Mouse (Mus musculus) CH12.LX (cell line): ENCODE measurements around the gene Slpi.

ENCODE experiments used
- CTCF ChIP-seq, 2 experiments: IDR thresholded peaks in 1 of 2; conservative IDR thresholded peaks in 1 of 2; 2 replicates each; pipeline ENCODE4 v1.5.1; 2011 to 2012; ENCODE audit warnings: low read depth in 2 of 2, low read length in 2 of 2, improper control_type of control experiment in 1 of 2, inconsistent platforms in 1 of 2, mild to moderate bottlenecking in 1 of 2, moderate library complexity in 1 of 2
- USF1 ChIP-seq: IDR thresholded peaks from 2 replicates; pipeline ENCODE4 v1.6.1; 2014; ENCODE audit warnings: low read depth, mild to moderate bottlenecking, inconsistent platforms, low read length, improper control_type of control experiment
- ZC3H11A ChIP-seq: IDR thresholded peaks from 2 replicates; pipeline ENCODE4 v1.6.1; 2012; ENCODE audit warnings: low read depth, mild to moderate bottlenecking, inconsistent platforms, low read length, improper control_type of control experiment

- no peak for TF ChIP-seq ZC3H11A
- no peak for TF ChIP-seq USF1
- no peak for TF ChIP-seq CTCF (conservative IDR thresholded peaks at IDR 0.05 in 1 of 2, IDR thresholded peaks at IDR 0.05 in 1 of 2; ENCODE audit: low read depth in 2 of 2, low read length in 2 of 2)
These were observed 37.2 kb upstream of the Slpi start for GRCm38 (mm10) chr2:164426121-164426520.
